Mouse (Mus musculus): ENCODE measurements at regions not wholly inside any gene's neighbourhood (a gene's known extent, or its start where the extent isn't known, plus 50 kb on each side); places are given as distances from the start of the nearest gene placed in this dataset.

DNA sequence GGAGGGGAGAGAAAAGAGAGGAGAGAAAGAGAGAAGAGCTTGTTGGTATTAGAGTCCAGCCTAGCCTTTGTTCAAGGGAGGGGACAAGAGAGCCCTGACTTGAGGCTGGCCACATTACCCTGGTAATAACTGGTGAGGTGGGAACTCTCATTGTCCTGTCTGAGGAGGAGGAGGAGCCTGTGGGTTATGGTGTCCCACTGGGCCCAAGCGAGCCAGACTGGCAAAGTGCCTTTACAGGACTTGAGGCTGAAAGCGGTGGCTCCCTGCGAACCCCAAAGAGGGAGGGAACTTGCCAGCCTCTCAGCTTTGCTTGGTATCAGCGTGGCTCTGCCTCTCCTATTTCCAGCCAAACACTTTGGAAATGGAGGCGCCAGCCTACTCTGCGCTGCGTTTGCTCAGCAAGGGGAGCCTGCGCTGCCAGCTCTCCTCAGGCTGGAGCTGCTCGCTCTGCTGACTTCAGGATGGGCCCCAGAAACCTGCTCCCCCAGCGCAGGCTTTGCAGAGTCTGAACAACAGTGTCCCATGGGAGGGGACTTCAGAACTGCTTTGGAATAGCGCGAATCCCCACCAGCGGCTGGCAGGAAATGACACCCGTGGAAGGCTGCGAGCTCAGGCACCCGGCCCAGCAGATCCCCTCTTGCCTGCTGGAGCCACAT is 66.4 kb upstream of the Pmepa1 start:
- TF ChIP-seq CTCF (IDR thresholded peaks at IDR 0.05; ENCODE audit: insufficient read depth, low read depth, low read length) (no peak), POLR2A (IDR thresholded peaks at IDR 0.05; ENCODE audit: insufficient read depth, low read depth, low read length) (no peak)
